Mouse (Mus musculus) layer of hippocampus, postnatal 14 days (tissue): ENCODE results near the gene Hrasls. TPM values are rescaled to one million over a fixed set of nuclear protein-coding genes. Genes with fewer than 3 reads are reported as not detected.

Experiments used
- DNase-seq, 2 experiments: peaks; one replicate each; pipeline ENCODE4 v3.0.0; 2021 to 2022; ENCODE audit warnings: low spot score in 2 of 2, mixed read lengths in 1 of 2
- long read RNA-seq, 2 experiments: library from polyadenylated mRNA; stranded (forward); transcript quantifications; one replicate each; pipeline ENCODE4 v2.0.0; 2021
- total RNA-seq, 2 experiments: library from RNA; stranded (reverse); gene quantifications; 2 replicates each; pipeline ENCODE4 v1.2.3; 2021

The Hrasls gene
- total RNA-seq: 10 to 100 TPM; 11.0 to 12.2 TPM
- long read RNA-seq, experiment 1, transcript Hrasls-204 (4 exons, 854 nt): major isoform, 6 of 11 reads
- long read RNA-seq, experiment 1, partial matches to known transcripts: 0 of 11 reads
- long read RNA-seq, experiment 1, other reads (novel, unspliced or antisense): 3 of 11 reads
- long read RNA-seq, experiment 2, transcript Hrasls-204 (4 exons, 854 nt): major isoform, 5 of 14 reads
- long read RNA-seq, experiment 2, partial matches to known transcripts: 2 of 14 reads
- long read RNA-seq, experiment 2, other reads (novel, unspliced or antisense): 0 of 14 reads

- DNase-seq: peak in 1 of 2 experiments; percentile 26
Observed at GRCm38 (mm10) chr16:29209605-29210411, at the start of gene Hrasls. Gene Hrasls (plus strand): TSS chr16:29209695.

DNA sequence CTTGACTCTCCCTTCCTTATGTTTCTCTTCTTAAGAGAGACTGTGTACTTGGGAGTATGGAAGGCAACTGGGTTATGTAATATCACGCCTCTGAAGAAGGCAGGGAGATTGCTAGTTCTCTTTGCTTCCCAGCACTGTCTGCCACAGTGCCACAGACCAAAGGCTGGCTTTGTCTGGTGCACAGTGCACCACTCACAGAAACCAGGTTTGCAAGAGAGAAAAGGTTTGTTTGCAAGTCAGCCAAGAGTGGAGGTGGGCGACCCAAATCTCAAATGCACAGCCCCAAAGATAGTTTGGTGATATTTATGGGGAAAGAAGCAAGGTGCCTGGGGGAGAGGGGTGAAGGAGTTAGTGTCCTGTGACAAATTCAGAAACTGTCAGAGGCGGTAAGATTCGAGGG is 47.2 kb upstream of the Hrasls start:
- DNase-seq: no peak

- DNase-seq: no peak
Observed at GRCm38 (mm10) chr16:29167051-29167450, 42.4 kb upstream of the Hrasls start.

DNA sequence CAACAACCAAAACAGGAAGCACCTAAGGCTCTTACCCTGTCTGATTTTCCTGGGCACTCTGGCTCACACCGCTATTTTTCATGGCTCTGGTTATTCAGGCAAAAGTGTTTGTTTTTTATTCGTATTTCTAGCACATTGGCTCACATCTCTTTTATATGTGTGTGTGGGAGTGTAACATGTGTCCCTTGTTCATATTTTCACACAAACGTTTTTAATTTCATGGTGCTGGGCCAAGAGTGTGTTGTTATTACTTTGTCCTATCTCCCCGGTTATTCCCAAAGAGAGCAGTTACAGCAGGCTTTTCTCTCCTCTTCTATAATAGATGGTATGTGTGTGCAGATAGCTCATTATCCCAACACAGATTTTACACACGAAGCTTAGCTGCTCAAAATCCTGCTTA is 37.8 kb upstream of the Hrasls start:
- DNase-seq: peak in 1 of 2 experiments; percentile 62

- no peak for DNase-seq
Observed at GRCm38 (mm10) chr16:29173201-29173600, 36.3 kb upstream of the Hrasls start.

DNA sequence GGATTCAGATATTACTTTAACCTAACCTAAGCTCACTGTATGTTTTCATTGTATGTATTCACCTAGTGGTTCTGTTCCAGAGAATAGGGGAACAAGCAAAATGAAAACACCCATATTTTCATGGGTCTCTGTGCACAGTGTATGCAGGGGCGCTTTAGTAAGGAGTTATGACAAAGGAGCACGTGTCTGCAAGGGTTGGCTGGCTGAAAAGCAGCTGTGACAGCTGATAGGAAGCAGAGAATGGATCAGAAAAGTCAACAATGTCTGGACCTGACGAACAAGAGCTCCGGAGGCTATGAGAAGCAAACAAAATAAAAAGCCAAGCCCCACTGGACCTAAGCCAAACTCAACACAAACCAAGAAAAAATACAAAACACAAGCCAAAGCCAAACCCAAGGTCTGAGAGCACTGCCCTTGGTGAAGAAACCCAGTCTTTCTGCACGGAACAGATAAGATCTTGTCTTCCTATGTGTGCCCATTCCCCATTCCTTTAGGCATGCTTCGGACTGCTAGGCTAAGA is 34.6 kb upstream of the Hrasls start:
- no peak for DNase-seq

GRCm38 (mm10) chr16:29192911-29193310 is 16.6 kb upstream of the Hrasls start:
- DNase-seq: no peak

DNA sequence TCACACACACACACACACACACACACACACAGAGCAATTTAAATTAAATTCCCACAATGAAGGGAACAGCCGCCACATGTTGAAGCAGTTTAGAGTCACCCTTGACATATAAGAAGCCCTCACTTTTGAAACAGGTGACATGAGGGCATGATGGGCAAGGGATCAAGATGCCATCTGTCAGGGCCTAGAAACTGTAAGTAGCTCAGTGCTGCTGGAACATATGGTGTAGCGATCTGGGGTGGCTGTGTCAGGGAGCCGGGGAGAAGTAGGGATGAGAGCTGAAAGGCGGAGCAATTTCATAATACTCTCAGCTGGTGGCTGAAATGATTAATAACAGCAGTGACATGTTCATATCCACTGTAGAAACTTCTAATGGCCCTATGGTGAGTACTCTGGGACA is 15.5 kb upstream of the Hrasls start:
- no peak for DNase-seq

DNA sequence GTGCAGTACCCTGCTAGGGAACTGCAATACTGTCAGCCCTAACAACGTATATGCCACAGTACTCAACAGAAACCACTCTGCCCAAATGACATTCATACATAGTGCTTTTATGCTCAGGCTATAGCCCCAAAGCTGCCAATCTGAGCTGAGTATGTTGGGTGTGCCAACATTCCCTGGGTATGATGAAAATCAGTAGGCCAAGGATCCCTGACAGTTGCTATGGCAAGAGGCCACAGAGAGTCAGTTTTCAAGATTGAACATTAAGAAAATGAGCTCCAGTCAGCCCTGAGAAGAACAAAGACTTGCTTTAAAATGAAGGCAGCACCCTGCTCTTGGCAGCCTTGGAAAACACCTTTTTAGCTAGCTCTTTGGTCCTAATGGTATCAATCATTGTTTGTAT is 14.3 kb upstream of the Hrasls start:
- no peak for DNase-seq

DNA sequence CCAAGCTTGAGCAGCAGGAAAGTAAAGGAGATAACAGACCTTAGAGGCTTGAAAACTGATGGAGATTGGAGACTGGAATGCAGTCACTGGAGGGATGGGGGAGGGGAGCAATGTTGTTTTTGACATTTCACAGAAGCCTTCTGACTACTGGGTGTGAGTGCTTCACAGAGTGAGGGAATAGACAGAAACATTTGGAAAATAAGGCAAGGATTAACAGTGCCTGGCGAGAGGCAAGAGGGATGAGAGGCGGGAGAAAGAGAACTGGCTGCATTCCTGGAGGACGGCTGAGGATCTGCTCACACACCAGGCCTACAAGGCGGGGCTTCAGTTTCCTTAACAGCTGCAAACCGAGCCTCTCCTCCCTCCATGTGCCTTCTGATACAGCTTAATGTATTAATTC is 11.0 kb upstream of the Hrasls start:
- peak; percentile 29 to 63 for DNase-seq

- no peak for DNase-seq
Observed at GRCm38 (mm10) chr16:29201146-29201545, 8.3 kb upstream of the Hrasls start.

DNA sequence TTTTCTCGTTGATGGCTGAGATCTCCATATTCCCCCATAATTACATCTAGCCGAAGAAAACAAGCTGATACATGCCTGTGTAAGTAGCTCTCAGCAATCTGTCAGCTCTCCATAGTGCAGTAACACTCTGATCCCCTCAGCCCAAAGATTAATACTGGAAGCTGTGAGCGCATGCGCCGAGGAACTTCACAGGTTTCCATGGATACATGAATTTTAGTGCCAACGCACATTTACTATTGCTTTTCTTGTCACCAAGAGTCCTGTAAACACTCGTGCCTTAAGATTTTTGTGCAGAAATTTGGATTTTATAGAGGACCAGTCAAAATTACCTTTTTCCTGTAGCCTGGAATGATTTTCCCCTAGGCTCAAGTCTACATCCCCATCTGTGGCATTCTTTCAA is 4.6 kb upstream of the Hrasls start:
- peak; percentile 39 to 72 for DNase-seq

GRCm38 (mm10) chr16:29205581-29205980 is 3.9 kb upstream of the Hrasls start:
- no peak for DNase-seq

GRCm38 (mm10) chr16:29208841-29209240 is 654 bp upstream of the Hrasls start:
- no peak for DNase-seq

GRCm38 (mm10) chr16:29216395-29217295 is 7.2 kb downstream of the Hrasls start:
- peak in 1 of 2 experiments; percentile 42 for DNase-seq

DNA sequence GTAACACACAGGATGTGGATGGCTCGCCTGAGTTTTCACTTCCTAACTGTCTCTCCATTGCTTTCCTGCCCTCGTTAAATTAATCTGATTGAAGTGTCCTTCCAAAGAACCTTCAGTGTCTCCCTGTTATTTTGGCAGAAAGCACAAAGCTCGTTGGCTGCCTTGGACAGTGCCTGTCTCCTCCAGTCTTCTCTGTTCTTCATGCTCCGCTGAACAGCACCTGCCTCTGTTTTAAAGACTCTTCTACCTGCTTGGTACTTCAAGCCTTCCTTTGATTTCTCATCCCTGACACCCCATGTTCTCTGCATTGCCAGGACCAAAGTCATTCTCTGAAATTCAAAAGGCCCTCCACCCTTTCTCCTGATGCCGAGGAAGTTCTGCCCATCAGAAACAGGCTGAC is 26.5 kb downstream of the Hrasls start:
- DNase-seq: no peak

DNA sequence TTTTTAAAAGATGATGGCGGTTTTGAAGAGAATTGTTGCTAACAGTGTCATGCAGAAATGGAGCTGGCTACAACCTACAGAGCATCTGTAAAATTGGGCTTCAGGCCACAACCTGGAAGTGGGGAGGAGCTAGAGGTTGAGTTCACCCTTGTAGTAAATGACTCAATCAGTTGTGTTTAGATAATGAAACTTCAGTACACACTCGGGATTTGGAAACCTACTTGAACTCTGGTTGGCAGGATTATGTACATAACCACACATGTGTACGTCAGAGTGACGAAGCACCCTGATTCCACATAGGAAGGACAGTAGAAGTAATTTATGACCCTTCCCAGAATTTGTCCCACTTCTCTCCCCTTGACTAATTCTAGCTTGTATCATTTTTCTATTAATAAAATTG is 44.8 kb downstream of the Hrasls start:
- no peak for DNase-seq
